Mouse (Mus musculus) c-Kit-positive CD71-negative TER-119-negative erythroid progenitor cells, embryonic 14.5 days (primary cell): ENCODE measurements around the gene Zdhhc25.

Experiments
- DNase-seq: peaks from one replicate; pipeline ENCODE4 v3.0.0-alpha.2; 2013; ENCODE audit warnings: low read depth

The Zdhhc25 gene

DNA sequence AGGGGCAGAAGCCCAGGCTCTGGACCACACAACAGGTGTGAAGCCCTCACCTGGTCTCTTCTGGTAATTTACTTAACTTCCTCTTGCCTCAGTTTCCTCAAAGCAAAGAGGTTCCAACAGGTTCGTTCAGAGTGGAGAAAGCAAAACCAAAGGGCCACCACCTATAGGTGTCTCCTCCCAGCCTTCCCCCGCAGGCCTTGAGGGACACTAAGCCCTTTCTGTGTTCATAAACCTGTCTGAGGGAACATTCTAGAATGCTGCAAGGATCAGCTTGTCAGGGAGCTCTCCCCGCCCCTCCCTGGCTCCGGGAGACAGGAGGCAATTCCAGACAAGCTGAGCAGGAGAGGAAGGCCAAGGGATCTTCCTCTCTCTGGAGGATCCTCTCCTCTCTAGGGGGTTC is at the start of gene Zdhhc25:
Zdhhc25 (plus strand) TSS at position 301 of the 400 bp plus-strand sequence.
- no peak for DNase-seq

DNA sequence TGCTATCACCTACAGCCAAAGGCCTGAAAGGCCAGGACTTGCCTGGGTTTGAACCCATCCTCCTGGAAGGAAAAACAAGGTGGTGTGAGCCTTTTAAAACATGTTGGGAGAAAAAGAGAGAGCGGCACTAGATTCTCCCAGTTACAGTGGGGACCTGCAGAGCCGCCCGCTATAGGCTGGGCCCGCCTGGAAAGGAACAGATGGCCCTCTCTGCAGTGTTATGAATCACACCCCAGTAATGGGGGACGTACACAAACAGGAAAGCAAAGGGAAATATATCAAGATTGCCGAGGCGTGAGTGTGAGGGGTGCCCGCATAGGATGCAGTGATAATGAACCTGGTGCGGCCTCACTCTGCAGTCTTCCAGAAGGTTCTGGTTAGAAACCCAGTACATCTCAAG is 47.2 kb upstream of the Zdhhc25 start:
- no peak for DNase-seq

DNA sequence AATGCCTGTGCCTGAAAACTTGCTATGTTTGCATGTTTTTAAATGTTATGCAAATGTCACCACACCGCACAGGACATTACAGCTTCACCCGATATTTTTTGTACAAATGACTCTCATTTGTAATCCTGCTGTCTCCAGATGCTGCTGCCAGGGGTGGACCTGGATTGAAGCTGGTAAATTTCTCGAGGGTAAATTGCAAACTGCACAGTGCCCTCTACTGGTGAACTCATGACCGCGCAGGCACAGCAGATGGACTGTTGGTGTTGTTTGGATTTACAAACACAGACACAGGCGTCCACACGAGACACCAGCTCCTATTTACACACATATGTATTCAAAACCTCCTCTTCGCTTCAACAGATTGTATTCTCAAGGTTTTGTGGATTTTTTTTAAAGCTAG is 44.6 kb upstream of the Zdhhc25 start:
- peak; percentile 13 for DNase-seq

DNA sequence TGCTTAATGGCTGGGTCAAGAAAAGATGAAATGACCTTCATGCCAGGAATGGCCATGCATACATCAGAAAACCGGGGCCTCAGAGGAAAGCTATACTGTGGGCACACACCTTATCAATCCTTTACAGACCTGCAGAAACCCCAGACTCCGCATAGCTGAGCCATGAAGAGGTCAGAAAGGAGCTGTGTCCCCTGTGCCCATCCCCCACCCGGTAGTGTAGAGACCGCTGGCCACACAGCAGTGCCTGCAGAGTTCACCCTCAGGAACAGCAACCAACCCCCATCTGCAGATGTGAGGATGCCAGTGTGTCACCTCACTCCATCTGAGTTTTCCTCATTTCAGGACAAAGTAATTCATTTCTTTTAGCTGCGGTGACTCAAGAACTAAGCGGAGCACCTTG is 39.5 kb upstream of the Zdhhc25 start:
- DNase-seq: no peak

DNA sequence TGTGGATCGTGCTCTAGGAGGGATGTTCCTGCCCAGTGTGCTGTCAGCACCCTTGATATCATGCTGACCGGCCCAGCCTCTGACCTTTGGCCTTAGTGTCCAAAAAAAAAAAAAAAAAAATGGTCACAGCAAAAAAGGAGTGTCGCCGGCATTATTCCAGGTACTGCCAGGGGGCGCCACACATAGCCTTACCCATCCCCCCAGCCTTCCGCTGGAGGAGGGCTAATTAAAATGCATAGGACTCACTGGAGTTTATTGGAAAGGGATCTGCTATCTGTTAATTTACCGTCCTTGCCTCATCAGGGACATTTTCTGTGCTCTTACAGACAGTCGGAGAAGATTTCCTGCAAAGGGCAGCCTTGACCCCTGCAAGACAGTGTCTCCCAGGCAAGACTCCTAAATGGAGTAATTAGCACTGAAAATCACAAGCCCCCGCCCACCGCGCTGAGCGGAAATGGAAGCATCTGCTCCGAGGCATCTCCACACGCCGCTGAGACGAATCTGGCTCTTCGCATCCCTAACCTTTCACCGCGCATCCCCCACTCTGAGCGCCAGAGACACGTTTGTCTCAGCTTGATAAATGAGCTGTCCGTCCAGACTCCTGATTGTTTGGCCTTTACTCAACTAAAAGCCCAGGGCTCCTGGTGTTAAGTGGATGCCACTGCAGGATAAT is 38.9 kb upstream of the Zdhhc25 start:
- DNase-seq: no peak

DNA sequence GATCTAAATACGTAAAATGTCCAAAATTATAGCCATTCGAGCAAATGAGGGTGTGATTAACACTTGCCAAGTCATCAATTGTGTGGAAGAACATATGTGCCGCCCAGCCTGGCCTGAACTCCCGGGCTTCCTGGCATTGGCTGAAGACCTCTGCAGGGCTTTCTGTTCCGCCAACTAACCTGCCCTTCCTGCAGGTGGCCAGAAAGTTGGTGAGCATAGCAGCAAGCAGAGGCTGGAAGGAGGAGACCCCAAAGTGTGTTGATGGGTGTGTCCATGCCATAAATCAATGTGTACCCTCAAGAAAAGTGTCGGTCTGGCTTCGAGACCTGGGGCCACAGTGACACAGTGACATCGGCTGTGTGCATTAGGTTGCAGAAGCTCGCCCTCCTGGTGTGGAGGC is 34.8 kb upstream of the Zdhhc25 start:
- no peak for DNase-seq

DNA sequence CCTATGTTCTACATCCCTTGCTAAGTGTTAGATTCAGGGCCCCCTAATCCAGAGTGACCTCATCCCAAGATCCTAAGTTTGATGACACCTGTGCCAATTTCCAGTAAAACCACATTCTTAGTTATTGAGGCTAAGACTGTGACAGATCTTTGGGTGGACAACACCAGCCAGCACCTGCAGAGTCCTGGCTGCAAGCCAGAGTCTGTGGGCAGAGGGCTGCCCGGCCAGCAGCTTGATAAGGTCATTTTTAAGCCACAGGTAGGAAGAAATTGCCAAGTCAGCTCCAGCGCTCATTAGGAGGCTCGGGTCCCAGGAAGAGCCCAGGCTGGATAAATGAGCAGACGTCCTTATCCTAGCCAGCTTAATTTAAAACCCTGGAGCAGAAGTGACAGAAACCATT is 34.3 kb upstream of the Zdhhc25 start:
- DNase-seq: no peak

DNA sequence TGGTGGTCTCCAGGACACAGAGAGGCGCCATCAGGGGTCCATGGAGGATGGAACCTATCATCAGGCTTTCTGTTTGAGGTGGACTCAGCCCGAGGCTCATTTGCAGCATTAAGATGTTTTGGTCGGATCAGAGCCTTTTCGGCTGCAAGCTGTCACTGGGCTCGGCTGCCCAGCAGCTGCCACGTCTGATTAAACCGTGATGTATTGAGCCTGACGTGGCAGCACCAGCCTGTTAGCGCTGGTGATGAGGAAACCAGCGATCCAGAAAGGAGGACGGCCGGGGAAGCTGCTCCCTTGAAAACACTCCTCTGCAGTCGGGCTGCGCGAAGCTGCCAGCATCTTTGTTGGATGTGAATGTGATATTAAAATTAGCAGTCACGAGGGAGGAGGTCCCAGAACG is 29.4 kb upstream of the Zdhhc25 start:
- no peak for DNase-seq

DNA sequence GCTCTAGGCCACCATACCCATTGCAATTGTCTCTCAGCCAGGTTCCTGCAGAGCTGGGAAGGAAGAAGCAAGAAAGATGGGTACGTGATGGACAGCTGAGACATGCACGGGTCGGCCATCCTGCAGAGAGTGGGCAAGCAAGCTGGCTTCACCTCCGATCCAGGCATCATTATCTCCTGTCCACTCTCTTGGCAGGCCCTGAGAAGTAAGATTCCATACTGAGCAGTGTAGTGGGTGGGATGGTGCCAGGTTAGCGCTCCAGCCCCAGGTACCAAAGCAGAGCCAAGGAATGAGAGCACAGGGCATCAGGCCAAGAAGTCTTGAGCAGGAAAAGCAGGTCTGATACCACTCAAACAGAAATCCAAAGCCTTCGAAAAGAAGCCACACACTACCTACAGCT is 20.6 kb upstream of the Zdhhc25 start:
- DNase-seq: no peak

DNA sequence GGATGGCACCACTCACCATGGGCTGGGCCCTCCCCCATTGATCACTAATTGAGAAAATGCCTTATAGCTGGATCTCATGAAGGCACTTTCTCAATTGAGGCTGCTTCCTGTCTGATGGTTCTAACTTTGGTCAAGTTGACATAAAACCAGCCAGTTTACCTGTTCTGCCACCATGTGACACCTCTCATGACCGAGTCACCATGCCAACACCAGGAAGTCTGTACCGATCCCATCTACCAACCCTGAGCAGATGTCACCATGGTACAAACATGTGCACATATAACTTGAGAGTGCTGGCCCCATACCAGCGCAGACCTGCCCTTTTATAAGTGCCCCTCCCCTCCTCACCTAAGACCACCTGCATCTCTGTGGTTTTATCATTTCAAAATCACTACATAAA is 2.4 kb downstream of the Zdhhc25 start:
- DNase-seq: no peak

DNA sequence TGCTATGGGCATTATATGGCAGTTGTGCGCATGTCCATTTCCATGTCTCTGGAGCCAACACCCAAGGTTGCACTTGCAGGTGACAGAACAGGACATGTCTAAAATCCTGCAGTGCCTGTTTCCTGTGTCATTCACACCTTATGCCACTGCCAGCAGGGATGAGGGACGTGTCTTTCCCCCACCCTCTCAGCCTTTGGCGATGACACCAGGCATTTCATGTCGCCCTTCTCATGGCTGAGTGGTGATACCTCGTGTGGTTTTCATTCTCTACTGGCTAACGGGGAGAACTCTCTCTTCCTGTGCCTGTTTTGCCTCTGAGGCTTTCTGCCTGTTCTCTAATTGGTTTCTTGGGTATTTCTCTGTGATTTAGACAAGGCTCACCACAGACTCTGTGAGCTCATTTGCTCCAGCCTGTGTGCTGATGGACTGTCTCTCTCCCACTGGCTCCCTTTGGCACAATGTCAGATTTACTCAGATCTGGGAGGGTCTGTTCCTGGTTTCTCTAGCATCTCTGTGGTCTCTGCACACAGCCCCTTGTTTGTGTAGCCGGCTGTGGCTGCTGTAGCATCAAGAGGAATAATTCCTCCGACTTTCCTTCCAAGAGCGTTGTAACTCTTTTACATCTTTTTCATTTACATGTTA is 3.1 kb downstream of the Zdhhc25 start:
- DNase-seq: no peak

DNA sequence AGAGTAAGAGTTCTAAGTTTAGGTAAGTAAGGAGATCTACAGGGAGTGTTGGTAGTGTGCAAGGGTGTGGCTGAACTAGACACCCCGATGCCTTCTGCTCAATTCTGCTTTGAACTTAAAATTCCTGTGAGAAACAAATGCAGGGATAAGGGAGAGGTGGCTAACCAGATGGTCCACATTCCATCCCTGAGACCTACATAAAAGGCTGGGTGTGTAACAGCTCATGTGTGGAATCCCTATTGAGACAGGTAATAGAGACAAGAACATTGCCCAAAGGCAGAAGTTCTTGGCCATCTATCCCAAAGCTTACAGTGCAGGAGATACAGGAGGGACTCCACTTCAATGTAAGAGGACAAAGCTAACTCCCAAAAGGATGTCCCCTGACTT is 3.6 kb downstream of the Zdhhc25 start:
- no peak for DNase-seq

DNA sequence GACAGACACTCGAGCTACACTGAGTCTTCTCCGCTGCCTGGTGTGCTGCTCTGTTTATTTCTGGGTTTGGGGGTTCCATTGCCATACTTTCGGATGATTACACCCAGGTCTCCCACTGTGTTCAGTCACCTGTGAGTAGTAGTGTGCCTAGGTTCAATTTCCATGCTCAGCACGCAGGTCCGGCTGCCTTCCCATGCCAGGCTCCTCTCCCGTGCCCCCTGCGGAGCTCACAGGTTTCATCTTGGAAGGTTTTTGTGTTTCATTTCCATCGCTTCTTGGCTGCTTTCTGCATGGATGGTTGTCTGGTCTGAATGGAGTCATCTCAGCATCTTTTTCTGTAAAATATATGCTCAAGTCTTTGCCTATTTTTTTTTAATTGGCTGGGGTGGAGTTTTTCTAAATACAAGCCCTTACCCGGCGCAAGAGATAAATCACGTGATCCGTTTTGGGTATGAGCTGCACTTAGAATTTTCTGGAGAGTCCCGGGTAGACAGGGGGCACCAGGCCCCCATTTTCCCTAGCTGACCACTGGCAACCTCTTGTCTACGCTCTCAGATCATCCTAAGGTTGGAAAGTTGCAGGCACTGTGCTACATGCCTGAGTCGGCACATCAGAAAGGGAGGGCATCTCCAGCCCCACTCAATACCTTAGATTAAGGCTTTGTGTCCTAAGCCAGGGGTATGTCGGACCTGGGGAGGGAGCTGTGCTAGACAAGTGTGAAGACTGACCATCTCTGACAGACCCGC is 4.7 kb downstream of the Zdhhc25 start:
- no peak for DNase-seq

DNA sequence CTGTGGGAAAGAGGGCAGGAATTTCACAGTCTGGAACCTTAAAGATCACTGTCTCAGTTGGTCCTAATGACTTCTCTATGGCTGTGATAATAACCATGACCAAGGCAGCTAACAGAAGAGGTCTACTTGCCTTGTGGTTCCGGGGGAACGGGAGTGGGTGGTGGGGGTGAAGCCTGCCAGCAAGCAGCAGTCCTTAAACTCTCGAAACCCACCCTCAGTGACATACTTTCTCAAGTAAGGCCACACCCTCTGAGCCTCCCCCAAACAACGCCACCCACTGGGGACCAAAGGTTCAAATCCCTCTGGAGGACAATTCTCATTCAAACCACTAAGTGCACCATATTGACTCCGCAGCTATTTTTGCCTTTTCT is 5.3 kb downstream of the Zdhhc25 start:
- DNase-seq: no peak

DNA sequence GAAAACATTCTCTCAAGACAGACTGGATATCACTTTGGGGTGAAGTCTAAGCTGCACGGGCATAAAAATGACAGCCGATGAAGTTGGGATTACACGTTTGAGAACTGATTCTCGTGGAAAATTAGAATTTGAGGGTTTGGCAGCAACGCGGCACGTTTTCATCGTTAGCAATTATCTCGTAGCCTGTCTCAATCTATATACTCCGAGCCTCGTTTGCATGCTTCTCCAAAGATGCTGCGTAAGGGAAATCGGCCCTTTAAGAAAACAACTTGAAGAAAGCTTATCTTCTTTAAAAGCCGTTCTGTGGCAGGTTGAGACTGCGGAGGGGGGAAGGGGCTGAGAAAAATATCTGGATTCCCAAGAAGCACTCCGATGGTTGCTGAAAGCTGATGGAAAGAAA is 17.0 kb downstream of the Zdhhc25 start:
- DNase-seq: no peak

DNA sequence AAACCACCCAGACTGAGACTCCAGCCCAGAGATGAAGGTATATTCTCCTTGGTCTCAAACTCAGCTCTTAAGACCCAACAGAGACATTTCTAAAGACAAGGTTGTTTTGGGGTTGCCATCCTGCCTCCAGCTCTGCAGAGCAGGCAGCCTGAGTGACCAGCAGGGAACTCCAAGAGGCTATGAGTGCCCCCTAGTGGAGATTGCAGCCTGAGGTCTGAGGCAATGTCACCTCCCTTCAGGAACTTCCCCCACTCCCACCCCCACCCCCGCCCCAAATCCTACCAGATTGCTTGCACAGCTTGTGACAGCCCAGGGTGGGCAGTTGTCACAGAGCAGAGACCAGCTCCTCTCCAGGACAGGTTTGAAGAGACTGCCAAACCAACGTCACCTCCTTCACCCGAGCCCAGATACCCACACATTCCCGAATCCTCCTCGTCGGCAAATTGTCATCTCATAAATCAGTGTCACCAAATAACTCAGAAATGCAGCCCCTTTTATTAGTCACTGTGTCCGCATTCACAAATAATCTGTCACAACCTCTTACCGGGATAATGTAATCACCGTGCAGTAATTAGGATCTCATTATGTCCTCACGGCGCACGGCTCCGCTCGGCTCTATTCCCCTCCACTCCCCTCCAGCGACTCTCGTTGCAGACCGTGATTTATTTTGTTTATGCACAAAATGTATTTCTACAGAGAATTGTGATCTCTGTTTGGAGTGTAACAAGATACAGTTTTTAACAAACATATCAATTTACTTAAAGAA is 18.1 kb downstream of the Zdhhc25 start:
- no peak for DNase-seq

DNA sequence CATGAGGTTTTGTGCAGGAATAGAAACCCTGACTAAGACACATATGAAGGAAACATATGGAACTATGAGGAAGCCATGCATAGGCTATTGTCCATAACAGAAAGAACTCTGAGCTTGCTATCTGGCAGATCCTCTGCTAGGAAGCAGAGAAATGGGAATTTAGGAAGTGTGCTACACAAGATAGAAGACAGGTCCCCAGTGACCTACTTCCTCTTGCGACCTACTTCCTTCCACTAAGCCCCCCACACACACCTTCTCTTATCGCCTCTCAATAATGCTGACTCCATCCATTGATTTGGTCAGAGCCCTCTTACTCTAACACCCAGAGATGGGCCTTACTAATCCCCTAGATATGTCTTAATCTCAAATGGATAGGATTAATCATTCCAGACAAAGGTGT is 19.9 kb downstream of the Zdhhc25 start:
- DNase-seq: no peak

DNA sequence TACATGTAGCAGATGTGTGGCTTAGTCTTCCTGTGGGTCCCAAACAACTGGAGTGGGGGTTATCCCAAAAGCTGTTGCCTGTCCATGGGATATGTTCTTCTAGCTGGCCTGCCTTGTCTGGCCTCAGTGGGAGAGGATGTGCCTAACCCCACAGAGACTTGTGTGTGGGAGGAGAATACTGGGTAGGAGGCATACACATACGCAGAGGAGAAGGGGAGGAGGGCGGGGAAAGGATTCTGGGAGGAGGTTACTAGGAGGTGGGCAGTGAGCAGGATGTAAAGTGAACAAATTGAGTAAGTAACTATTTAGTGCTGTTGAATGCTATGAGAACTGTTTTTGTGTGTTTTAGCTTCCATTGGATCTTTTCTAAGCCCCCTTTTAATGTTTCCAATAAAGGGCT is 23.8 kb downstream of the Zdhhc25 start:
- DNase-seq: no peak

DNA sequence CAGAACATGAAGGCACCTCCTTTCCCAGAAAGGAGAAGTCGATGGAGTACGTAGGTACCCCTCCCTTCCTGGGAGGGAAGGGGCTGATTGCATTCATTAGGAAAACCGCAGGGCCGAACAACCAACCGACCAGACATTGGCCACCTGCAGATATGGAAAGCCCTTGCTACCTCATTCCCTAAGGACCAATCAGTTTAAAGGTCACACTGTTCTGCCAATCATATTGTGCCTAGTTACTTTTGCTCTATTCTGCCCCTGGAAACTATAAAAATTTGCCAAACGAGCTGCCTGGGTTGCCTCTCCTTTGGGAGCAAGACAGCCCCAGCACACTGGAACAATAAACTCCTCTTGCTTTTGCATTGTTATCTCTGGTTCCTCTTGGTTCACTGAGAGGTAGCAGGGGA is 24.8 kb downstream of the Zdhhc25 start:
- no peak for DNase-seq

DNA sequence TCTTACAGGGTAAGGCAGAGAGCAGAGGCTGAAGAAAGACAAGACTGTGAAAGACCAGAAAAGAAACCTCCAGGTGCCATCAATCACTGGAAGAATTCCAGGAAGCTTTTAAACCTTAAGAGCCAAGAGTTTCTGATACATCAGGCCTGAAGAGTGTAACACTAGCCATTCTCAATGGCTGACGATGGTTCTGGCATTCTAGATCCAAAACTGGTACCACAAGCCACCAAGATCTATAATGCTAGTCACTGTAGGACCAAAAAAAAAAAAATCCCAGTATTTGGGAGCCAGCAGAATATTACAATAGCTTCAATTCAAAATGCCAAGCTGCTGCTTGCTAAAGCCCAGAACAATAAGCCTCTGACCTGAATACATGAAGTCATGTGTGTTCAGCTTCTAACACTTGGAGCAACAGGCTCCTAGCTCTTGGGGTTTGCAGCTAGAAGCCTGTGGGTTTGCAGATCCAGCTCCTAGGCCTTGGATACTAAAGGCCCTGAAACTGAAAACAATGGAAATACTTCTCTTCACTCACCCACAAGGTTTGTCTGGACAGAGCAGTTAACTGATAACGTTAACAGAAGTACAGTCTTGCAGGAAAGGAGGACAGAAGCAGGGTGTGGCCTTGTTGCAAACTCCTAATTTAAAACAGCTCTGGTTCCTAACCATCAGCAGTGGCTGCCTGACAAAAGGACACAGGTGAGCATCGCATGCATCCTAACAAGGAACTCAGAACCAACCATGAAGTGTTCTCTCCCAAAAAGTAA is 25.4 kb downstream of the Zdhhc25 start:
- DNase-seq: no peak

DNA sequence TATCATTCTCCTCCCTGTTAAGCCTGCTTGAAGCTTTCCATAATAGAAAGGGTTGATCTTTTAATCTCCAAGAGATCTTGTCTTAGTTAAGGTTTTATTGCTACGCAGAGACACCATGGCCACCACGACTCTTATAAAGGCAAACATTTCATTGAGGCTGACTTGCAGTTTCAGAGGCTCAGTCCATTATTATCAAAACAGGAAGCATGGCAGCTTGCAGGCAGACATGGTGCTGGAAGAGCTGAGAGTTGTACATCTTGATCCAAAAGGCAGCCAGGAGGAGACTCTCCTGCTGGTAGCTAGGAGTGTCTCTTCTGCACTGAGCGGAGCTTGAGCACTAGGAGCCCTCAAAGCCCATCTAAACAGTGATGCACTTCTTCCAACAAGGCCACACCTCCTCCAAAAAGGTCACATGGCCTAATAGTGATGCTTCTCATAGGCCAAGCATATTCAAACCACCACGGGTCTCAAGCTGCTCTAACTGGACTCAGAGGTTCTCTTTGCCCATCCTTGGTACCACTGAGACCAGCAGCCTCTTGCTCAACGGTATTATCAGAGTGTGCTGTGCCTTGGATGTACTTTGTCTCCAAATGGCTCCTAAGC is 26.9 kb downstream of the Zdhhc25 start:
- no peak for DNase-seq
